18 mouse cellular contexts compared by ENCODE assay signal in the genomic region with DNA sequence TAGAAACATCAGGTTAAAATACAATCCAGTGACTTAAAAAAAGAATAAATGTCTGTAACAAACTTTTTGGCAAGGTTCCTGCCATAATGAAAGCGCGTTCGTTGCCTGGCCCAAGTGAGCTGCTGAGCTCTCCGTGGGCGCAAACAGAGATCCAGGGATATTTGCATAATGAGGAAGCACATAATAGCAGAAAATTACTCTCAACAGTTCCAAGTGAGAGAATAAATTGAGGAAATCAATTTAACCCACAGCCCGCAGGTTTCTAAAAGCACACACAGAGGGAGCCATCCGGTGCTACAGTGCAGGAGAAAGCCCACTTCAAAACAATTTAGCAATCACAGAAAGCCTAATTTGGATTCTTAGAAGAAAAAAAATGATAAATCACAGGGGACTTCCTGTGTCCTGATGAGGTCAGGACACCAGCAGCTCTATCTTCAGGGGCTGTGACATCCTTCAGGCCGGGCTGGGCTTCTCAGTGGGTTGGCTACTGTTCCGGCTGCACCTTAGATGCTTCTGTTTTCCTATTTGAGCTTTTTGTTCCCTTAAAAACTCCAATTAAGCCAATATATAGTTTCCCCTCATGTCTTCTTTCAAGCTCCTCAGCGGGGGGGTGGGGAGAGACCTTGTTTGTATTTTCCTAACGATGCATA. TPM values are rescaled to one million over a fixed set of nuclear protein-coding genes. Genes with fewer than 3 reads are reported as not detected.
A peak's percentile ranks its signal among the peaks of the same experiment; 100 is the strongest.
DNase-seq lines count a peak whose midpoint lies in the region; ATAC-seq and TF ChIP-seq lines count a peak whose summit lies in the region.
"Had no signal": no experiment of that assay in that cellular context is flagged by ENCODE, and none has a peak within 500 bp of the region (broad histone marks: within the 10 kb centered on the region; RNA-seq: fewer than 3 reads in every experiment).

No protein-coding gene starts in this region.

- peak; percentile 35; the same call in 1 of the 2 replicates for ATAC-seq in hindbrain, embryonic 12.5 days (ENCODE audit: low FRiP score)
- ATAC-seq in neural tube, embryonic 13.5 days (ENCODE audit: low read depth), result peak; percentile 65; the same call in 1 of the 2 replicates
- ATAC-seq in forebrain, embryonic 15.5 days (replicated peaks), result peak; percentile 75
- no peak for ATAC-seq in midbrain, postnatal 0 days (ENCODE audit: low FRiP score)
- ATAC-seq: liver, embryonic 12.5 days had no signal

- no peak overlapping the region for H3K4me3 ChIP-seq in hindbrain, embryonic 12.5 days
- no peak overlapping the region for H3K4me3 ChIP-seq in hindbrain, embryonic 10.5 days
- no peak overlapping the region for H3K4me3 ChIP-seq in neural tube, embryonic 13.5 days
- H3K4me3 ChIP-seq in forebrain, embryonic 15.5 days, result no peak overlapping the region
- H3K4me3 ChIP-seq in midbrain, postnatal 0 days (ENCODE audit: low read depth, low read length), result no peak overlapping the region
- H3K4me3 ChIP-seq: gastrocnemius, adult 2 months; heart, adult 2 months; liver, embryonic 12.5 days had no signal

- 0 out of 2 replicates have a peak overlapping the region, but pooled peaks have one; percentile 23 for H3K27ac ChIP-seq in hindbrain, embryonic 12.5 days
- no peak overlapping the region for H3K27ac ChIP-seq in hindbrain, embryonic 10.5 days
- H3K27ac ChIP-seq in neural tube, embryonic 13.5 days (replicated peaks), result peak overlapping the region; percentile 80
- H3K27ac ChIP-seq in forebrain, embryonic 15.5 days (replicated peaks), result peak overlapping the region; percentile 51
- no peak overlapping the region for H3K27ac ChIP-seq in midbrain, postnatal 0 days (ENCODE audit: low read depth, low read length)
- H3K27ac ChIP-seq: gastrocnemius, adult 2 months; heart, adult 2 months; liver, embryonic 12.5 days had no signal

- no peaks in the 10 kb centered on the region for H3K9me3 ChIP-seq in hindbrain, embryonic 12.5 days (replicated peaks)
- no peaks in the 10 kb centered on the region for H3K9me3 ChIP-seq in hindbrain, embryonic 10.5 days
- H3K9me3 ChIP-seq in neural tube, embryonic 13.5 days, result no peaks in the 10 kb centered on the region
- no peaks in the 10 kb centered on the region for H3K9me3 ChIP-seq in forebrain, embryonic 15.5 days
- no peaks in the 10 kb centered on the region for H3K9me3 ChIP-seq in midbrain, postnatal 0 days (ENCODE audit: low read length)
- H3K9me3 ChIP-seq: G1E; liver, embryonic 12.5 days had no signal

- peaks cover 48% of the 10 kb centered on the region for H3K36me3 ChIP-seq in hindbrain, embryonic 12.5 days
- H3K36me3 ChIP-seq in hindbrain, embryonic 10.5 days, result peaks cover 65% of the 10 kb centered on the region
- H3K36me3 ChIP-seq in neural tube, embryonic 13.5 days, result peaks cover 50% of the 10 kb centered on the region
- H3K36me3 ChIP-seq in forebrain, embryonic 15.5 days, result peaks cover 37% of the 10 kb centered on the region
- H3K36me3 ChIP-seq in midbrain, postnatal 0 days (ENCODE audit: insufficient read depth, low read length), result peaks cover 26% of the 10 kb centered on the region

- no peak overlapping the region for H3K4me2 ChIP-seq in hindbrain, embryonic 12.5 days (replicated peaks)
- H3K4me2 ChIP-seq in neural tube, embryonic 13.5 days, result no peak overlapping the region
- no peak overlapping the region for H3K4me2 ChIP-seq in forebrain, embryonic 15.5 days (replicated peaks)
- no peak overlapping the region for H3K4me2 ChIP-seq in midbrain, postnatal 0 days (ENCODE audit: low read depth, low read length, poor library complexity, severe bottlenecking)
- H3K4me2 ChIP-seq: liver, embryonic 12.5 days had no signal

- no peak for DNase-seq in hindbrain, embryonic 10.5 days (ENCODE audit: low spot score)
- DNase-seq in neural tube, embryonic 10.5 days (ENCODE audit: extremely low spot score, low spot score), result no peak
- peak; percentile 22 for DNase-seq in midbrain, postnatal 0 days (ENCODE audit: low spot score)
- no peak for DNase-seq in lung, postnatal 14 days
- DNase-seq in gastrocnemius, adult 18-20 months (ENCODE audit: low spot score), result no peak
- DNase-seq: adrenal gland, postnatal 36 days; cerebellum, adult 11-12 months; gastrocnemius, adult 2 months; heart, adult 2 months; heart, postnatal 14 days; kidney, adult 11 months; kidney, postnatal 25 days had no signal

- WGBS in hindbrain, embryonic 12.5 days, result 61% methylated on average over 11 of the region's 11 CpGs
- 82% methylated on average over 11 of the region's 11 CpGs for WGBS in hindbrain, embryonic 10.5 days
- 45% methylated on average over 11 of the region's 11 CpGs for WGBS in neural tube, embryonic 13.5 days
- WGBS in forebrain, embryonic 15.5 days, result 15% methylated on average over 11 of the region's 11 CpGs
- 53% methylated on average over 11 of the region's 11 CpGs for WGBS in midbrain, postnatal 0 days

- TF ChIP-seq CTCF in midbrain, postnatal 0 days (IDR thresholded peaks at IDR 0.05), result no peak

- H3K27me3 ChIP-seq in hindbrain, embryonic 12.5 days, result no peaks in the 10 kb centered on the region
- no peaks in the 10 kb centered on the region for H3K27me3 ChIP-seq in hindbrain, embryonic 10.5 days (ENCODE audit: insufficient read depth, poor library complexity, severe bottlenecking)
- H3K27me3 ChIP-seq in neural tube, embryonic 13.5 days, result no peaks in the 10 kb centered on the region
- no peaks in the 10 kb centered on the region for H3K27me3 ChIP-seq in forebrain, embryonic 15.5 days
- H3K27me3 ChIP-seq in midbrain, postnatal 0 days (ENCODE audit: insufficient read depth, low read length), result no peaks in the 10 kb centered on the region
- H3K27me3 ChIP-seq: liver, embryonic 12.5 days had no signal

- no peak overlapping the region; the same call in 1 of the 2 replicates for H3K9ac ChIP-seq in hindbrain, embryonic 12.5 days
- peak overlapping the region; percentile 38; the same call in 1 of the 2 replicates for H3K9ac ChIP-seq in neural tube, embryonic 13.5 days
- no peak overlapping the region for H3K9ac ChIP-seq in forebrain, embryonic 15.5 days (replicated peaks)
- H3K9ac ChIP-seq in midbrain, postnatal 0 days (replicated peaks; ENCODE audit: low read length, poor library complexity, severe bottlenecking), result no peak overlapping the region
- H3K9ac ChIP-seq: liver, embryonic 12.5 days had no signal

- H3K4me1 ChIP-seq in hindbrain, embryonic 12.5 days, result peaks cover 6% of the 10 kb centered on the region; the same call in 1 of the 2 replicates
- no peaks in the 10 kb centered on the region; the same call in 1 of the 2 replicates for H3K4me1 ChIP-seq in hindbrain, embryonic 10.5 days (replicated peaks)
- H3K4me1 ChIP-seq in neural tube, embryonic 13.5 days (replicated peaks), result peaks cover 9% of the 10 kb centered on the region
- H3K4me1 ChIP-seq in forebrain, embryonic 15.5 days, result peaks cover 10% of the 10 kb centered on the region
- no peaks in the 10 kb centered on the region for H3K4me1 ChIP-seq in midbrain, postnatal 0 days (ENCODE audit: insufficient read depth, low read length)
- H3K4me1 ChIP-seq: liver, embryonic 12.5 days had no signal

RNA-seq across cellular contexts. Expression of gene Slc10a4, which starts 54.9 kb away (rescaled TPM):
- 24.8 and 25.5 TPM in 2 replicates for polyA plus RNA-seq in hindbrain, embryonic 12.5 days (2016; fragmentation: Nextera tagmentation; extraction: Ambion mirVana)
- polyA plus RNA-seq in hindbrain, embryonic 10.5 days (2016; fragmentation: Nextera tagmentation; extraction: Ambion mirVana), result 6.5 and 23.2 TPM in 2 replicates
- 38.5 and 42.5 TPM in 2 replicates for polyA plus RNA-seq in neural tube, embryonic 13.5 days (2015; fragmentation: Nextera tagmentation; extraction: Ambion mirVana)
- 15.6 and 18.5 TPM in 2 replicates for polyA plus RNA-seq in forebrain, embryonic 15.5 days (2015; fragmentation: Nextera tagmentation; extraction: Ambion mirVana)
- 17.0 and 19.9 TPM in 2 replicates for total RNA-seq in midbrain, postnatal 0 days (2014; rRNA removed)
- 24.4 and 32.6 TPM in 2 replicates for polyA plus RNA-seq in midbrain, postnatal 0 days (2015; fragmentation: Nextera tagmentation; extraction: Ambion mirVana)
- not detected for total RNA-seq in gastrocnemius, adult 18-20 months (2021)
- total RNA-seq: gastrocnemius, adult 2 months; heart, postnatal 14 days; megakaryocyte-erythroid progenitor cell, adult 5-6 weeks had no signal
- polyA plus RNA-seq: G1E had no signal

Comparison
In these comparisons a context has a peak if more than half of its experiments do, and no peak if none do; other contexts are left out.
1. H3K27ac ChIP-seq: peak in hindbrain, embryonic 12.5 days (single experiment), neural tube, embryonic 13.5 days (single experiment) and forebrain, embryonic 15.5 days (single experiment); none in hindbrain, embryonic 10.5 days (single experiment) and midbrain, postnatal 0 days (single experiment).